Mouse (Mus musculus): Measurements from ENCODE around the gene Arhgef12.

GRCm38 (mm10) chr9:43019656-43020055, 87.4 kb downstream of the Arhgef12 start:
- TF ChIP-seq CTCF (IDR thresholded peaks at IDR 0.05; ENCODE audit: low read depth), result no peak
- no peak for TF ChIP-seq EP300 (optimal IDR thresholded peaks at IDR 0.05)
